Mouse (Mus musculus): Measurements from ENCODE around the gene Fto. TPM values are rescaled to one million over a fixed set of nuclear protein-coding genes. Genes with fewer than 3 reads are reported as not detected.

Gene Fto
- total RNA-seq, 2 experiments from 2014 or later: 95.4 to 98.1 TPM

DNA sequence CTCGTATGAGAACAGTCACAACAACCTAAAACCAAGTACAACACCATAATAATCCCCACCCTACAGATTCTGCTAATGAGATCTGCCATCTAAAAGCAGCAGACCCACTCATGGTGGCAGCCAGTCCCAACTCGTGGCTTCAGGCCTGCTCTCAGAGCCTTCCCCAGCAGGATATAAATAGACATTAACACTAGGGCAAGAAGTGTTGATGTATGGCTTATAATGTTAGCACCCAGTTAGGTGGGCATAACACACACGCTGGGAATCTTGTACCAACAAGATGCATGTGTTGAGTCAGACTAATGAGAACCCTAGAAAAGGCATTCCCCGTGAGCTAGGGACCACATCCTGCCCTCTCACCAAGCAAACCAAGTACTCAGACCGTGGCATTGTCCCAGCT is 240.1 kb downstream of the Fto start:
- DNase-seq (ENCODE audit: low spot score in 2 of 2): no peak

DNA sequence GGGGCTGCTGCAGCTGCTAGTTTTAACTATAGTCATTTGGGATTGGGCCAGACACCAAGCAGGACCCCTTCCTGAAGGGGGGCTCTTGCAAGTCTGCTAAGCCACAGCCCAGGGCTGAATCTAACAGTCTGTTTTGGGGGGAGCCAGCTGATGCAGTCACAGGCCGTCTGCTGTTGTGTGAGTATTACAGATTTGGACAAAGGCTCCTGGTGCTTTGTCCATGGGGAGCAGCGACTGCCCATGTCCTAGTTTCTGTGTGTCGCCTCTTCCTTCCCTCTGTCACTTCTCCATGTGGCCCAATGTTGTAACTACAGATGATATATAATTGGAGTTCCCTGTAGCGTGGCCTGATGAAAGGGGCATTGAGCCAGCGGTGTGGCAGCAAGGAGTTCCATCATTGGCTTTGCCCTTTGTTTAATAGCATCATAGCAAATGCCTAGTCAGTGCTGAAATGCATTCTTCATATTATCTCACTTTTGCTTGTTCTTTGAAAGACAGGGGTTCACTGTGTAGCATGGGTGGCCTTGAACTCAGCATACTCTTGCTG is 243.8 kb downstream of the Fto start:
- DNase-seq (ENCODE audit: low spot score in 2 of 2): no peak

DNA sequence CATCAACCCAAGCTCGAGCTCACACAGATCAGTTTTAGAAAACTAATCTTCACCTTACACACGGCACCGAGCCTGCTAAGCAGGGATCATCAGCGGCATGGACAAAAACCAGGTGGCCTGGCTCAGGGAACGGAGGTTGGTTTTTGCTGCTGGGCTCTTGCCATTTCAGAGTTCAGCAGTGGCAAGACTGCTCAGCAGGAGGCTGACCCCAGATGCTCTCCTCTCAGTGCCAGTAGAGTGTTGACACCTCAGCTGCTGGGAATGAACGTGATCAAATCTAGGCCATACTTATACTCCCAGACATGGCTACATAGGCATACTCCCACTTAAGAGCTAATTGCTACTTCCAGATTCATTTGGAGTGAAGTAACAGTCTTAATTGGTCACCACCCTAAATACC is 245.1 kb downstream of the Fto start:
- DNase-seq (ENCODE audit: low spot score in 2 of 2): no peak

DNA sequence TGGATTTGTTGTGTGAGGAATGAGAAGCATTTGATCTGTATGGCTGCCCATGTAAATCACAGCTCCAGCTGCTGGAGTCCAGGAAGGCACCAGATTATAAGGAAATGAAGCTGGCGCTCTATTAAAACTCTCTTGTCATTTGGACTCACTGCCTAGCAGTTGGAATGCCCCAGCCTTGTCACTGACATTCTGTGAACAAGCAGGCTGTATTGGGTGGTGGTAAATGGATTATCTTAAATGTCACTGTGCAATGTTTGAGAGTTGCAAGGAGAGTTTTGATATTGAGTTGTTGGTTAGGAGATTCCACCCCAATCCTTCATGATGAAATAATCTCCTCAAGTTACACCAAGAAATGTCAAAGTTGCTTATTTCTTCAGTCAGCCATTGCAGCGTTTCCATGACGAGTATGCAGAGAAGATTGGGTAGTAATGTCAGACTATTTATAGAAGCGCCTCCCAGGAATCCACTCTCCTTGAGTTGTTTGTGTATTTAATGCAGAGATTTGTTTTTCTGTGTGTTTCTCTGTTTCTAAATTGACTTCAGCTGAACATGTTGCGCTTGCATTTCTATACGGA is 246.8 kb downstream of the Fto start:
- no peak for DNase-seq (ENCODE audit: low spot score in 2 of 2)

DNA sequence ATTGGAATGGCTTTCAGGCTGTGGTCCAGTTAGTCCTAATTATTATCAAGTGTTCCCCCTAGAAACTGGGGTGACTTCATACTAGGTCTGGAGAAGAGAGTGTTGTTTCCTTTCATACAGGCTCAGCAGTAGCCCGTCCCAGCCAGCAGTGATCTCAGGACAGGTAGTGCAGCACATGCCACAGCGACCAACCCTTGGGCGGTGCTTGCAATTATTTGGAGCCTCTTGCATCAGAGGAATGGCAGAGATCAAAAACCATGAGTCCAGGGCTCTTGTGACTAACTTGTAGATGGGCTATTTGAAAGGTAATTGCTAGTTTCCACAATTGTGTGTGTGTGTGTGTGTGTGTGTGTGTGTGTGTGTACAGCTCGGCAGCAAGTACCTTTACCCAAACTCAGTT is 247.9 kb downstream of the Fto start:
- no peak for DNase-seq (ENCODE audit: low spot score in 2 of 2)

DNA sequence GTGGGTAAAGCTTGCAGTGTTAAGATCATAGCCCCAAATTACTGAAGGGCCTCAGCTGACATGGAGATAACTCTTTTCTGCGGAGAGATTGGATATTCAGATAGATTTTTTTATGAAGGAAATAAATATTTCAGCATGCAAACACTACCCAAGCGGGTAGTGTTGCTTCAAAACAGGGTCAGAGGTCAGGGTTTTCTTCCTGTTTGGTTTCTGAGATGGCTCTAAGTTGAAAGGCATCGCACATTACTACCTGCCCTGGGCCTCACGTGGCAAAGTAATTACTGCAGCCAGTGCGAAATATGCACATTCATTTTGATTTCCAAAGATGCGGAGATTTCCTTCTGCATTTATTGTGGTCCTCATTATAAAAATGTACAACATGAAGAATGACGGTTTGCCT is 249.3 kb downstream of the Fto start:
- no peak for DNase-seq (ENCODE audit: low spot score in 2 of 2)

DNA sequence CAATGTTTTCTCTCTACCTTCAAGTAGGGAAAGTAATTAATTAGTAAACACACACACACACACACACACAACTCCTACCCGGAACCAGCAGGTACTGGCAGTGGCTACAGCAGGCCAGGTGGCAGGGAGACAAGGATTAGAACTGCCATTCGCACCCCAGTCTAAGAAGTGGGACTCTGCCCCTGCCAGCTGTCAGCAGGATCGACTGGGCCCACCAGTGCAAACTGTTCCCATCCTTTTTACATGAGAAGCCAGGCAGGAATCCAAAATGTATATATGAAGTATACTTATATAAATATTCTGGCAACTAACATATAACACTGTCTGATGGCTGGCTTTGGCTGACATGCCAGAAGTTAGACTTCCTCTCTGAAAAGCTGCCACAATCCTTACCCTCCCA is 250.0 kb downstream of the Fto start:
- no peak for DNase-seq (ENCODE audit: low spot score in 2 of 2)

DNA sequence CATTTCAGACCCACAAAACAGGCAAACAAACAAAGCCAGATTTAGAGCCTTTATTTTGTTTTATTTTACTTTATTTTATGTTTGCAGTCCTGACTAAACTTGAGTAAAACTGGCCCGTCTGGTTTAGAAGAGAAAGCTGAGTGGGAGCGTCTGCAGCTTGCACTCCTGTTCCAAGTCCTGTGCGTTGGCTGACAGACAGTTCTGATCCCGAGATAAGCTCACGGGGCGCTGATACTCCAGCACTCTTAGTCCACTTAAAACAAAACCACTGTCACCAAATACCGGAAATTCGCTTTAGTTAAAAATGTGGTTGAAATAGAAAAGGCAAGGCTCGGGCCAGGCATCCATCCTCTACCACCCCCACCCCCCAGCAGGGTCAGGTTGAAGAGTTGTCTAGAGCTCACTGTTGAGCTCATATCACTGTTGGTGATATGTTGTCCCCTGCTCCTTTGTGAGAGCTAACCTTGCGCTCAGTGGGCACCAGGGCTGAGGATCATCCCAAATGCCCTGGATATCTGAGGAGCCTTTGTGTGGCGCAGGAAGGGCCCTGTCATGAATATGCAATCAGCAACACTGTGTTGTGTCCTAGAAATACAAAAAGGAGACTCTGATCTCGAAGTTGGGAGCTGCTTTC is 252.7 kb downstream of the Fto start:
- DNase-seq (ENCODE audit: low spot score in 2 of 2): no peak

DNA sequence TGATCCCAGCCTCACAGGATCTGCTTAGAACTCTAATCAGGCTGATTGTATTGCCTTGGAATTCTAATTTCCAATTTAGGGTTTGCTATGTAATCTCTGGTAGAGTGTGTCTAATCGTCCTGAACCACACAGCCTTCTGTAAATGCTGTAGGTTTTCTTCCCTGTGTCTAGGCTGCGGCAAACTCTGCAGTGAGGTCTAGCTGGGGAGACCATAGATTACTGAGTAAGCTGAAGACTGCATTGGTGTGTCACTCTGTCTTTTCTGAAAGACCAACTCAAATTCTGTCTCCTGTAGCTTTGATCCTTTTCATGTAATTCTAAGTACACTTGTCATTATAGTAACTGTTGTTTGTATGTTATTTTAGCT is 253.2 kb downstream of the Fto start:
- no peak for DNase-seq (ENCODE audit: low spot score in 2 of 2)

DNA sequence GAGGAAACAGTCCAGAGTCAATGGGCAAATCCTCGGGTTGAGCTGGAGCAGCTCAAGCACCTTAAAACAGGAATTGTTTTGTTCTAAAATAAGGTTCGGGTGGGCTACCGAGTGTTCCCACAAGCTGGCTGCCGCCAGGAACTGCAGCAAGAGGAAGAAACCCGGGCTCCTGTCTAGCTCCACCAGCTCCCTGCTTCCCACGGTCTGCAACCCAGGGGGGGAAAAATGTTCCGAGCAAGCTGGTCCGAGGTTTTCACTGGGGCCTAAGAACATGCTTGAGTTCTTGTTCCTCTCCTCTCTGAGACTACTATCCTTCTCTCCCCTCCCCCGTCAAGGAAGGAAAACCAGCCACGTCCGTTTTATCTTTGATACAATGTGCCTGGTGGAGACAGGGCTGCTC is 256.5 kb downstream of the Fto start:
- DNase-seq (ENCODE audit: low spot score in 2 of 2): no peak

DNA sequence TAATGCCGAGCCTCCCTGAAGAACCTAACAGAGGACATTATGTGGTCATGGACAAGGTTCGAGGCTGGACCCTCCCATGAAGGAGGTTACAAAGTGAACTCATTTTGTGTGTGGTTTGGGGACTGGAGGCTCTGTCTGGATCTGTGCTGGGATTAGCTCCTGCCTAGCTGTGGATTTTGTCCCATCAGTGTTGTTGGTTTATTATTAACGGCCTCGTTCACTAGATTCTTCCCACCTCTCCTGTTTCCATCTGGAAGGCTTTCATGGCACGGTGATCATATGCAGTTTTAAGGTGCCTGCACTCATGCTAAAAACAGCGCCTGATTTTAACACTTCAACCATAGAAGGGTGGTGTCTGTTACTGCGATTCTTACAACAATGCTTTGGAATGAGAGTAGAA is 257.5 kb downstream of the Fto start:
- DNase-seq (ENCODE audit: low spot score in 2 of 2): no peak

DNA sequence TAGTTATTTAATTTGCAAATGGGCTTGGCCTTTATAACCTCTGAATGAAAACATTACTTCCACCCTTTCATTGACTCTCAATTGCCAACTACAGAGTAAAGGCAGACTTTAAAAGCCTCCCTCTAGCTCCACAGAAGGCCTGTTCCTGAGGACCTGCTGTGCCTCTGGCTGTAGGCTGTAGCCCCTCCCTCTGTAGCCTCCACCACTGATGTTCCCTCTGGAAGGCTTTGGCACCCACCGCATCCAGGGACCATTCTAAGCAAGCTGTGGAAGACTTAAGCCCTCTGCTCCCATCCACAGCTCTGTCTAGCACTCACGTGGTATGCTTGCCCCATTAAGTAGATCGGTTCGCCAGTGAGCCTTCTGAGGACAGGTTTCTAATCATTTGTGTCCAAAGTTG is 258.7 kb downstream of the Fto start:
- no peak for DNase-seq (ENCODE audit: low spot score in 2 of 2)

DNA sequence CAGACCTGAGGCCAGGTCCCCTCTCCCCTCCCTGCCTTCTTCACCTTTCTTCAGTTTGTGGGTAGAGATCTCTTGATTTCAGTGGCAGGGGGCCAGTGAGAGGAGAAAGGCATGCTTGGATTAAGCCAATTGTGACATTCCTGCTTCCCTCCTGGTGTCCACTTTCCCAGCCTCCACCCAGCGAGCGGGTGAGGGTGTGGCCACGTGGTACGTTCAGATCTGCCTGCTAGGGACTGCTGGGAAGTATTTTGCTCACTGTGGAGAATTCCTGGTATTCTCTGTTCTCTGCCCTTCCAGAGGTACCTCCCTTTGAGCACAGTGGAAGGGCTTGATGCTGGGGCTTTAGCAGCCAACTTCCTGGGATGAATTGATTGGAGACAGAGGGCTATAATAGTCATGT is 259.3 kb downstream of the Fto start:
- DNase-seq (ENCODE audit: low spot score in 2 of 2): no peak

DNA sequence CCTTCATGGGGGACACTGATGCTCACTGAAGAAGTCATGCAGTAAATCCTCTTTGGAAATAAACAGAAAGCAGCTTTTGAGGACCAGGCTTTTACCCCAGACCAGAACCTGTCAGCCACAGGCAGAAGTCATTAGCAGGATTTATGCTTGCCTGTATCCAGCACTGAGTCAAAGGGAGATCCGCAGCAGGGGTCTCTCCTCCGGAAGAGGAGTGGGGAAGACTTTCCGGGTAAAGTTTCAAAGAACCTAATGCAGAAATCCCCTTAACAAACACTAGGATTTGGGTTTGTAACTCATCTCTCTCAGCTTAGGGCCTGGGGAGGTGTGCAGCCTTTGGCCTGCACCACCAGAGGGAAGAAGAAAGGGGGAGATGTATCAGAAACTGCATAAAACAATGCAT is 262.3 kb downstream of the Fto start:
- no peak for DNase-seq (ENCODE audit: low spot score in 2 of 2)

DNA sequence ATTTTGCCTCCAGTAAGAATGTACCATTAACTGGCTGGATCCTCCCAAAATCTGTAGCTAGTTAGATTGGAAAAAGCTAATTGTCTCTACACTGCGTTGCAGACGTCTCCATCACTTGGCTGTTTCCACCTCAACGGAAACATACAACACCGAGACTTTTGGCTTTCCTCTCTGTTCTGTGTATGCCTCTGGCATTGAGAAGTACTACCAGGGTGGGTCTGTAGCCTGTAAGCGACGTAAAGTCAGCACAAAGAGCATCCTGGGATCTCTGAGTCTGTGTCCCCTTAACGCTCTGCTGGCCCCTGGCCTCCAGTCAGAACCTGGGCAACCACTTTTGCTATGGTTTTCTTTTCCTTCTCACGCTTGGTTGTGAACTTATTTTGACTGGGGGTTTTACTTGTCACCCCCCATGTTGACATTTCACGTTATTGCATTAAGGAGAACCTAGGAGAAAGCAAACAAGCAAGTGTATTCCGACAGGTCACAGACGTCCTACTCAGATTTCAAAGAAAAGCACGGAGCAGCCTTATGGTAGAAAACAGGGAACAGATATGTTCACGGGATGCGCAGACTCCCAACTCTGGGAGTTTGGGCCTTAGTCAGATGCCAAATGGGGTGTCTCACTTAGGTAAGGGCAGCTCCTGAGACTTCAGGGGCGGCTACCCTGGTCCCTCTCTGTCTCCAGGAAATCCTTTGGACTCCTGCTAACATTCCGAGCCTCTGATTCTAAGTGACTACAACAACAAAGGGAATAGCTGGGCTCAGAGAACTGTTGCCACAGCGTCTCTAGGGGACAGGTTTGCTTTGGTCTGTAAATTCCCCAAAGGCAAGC is 263.0 kb downstream of the Fto start:
- DNase-seq (ENCODE audit: low spot score in 2 of 2): no peak

DNA sequence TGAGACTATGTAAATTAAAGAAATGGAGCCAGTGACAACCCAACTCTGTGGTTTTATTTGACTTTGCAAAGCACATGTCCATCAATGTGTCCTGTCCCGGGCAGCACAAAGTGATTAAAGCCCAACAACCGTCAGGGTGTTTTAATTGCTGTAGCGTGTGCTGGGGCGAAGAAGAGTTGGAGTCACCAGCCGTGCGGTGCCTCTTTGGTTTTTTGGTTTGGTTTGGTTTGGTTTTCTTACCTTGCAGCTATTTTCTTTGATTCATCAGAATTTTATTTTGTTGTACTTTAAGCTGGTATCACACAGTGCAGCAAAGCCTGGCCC is 263.6 kb downstream of the Fto start:
- DNase-seq (ENCODE audit: low spot score in 2 of 2): no peak

DNA sequence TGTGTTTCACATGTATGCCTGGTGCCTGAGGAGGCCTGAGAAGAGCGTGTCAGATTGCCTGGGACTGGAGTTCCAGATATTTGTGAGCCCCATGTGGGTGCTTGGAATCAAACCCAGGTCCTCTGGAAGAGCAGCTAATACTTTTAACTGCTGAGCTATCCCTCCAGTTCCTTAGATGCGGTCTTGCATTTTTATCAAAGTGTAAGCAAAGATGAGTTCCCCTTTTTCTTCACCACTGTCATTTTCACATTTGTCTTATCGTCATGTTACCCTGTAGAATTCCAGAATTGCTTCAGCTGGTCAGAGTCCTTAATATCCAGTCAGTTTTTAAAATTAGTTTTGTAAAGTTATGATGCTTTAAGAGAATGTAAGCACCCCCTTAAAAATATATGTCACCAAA is 264.3 kb downstream of the Fto start:
- DNase-seq (ENCODE audit: low spot score in 2 of 2): no peak

DNA sequence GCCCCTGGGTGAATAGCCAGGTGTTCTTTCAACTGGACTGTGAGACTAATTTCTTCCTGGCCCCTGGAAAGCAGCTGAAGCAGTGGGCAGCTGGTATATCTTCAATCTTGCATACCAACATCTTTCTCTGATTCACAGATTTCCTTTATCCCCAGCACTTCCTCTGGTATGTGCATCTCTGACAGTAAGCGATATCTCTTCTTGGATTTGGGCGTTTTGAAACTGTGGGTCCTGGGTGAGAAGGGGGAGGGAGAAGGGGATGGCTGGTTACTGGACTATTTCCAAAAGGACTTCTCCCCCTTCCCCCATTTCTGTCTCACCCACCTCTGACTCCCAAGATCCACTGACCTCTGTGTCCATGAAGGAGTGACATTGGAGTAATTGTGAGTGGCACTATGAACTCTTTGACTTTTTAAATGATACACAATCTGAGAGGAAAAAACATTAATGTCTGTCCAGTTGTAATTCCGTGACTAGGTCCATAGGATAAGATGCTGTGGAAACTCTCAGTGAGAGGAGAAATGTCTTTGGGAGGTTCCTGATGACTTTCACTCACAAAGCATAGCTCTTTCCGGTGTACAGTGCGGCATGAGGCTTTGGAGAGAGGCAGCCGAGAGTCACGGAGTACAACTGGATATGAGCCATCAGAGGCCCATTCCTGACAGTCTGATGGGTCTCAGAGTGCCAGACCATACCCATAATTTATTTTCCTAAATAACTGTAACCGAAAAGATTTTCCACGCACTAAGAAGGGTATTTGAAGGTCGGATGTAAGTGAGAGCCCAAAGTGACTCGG is 271.5 kb downstream of the Fto start:
- no peak for DNase-seq (ENCODE audit: low spot score in 2 of 2)

DNA sequence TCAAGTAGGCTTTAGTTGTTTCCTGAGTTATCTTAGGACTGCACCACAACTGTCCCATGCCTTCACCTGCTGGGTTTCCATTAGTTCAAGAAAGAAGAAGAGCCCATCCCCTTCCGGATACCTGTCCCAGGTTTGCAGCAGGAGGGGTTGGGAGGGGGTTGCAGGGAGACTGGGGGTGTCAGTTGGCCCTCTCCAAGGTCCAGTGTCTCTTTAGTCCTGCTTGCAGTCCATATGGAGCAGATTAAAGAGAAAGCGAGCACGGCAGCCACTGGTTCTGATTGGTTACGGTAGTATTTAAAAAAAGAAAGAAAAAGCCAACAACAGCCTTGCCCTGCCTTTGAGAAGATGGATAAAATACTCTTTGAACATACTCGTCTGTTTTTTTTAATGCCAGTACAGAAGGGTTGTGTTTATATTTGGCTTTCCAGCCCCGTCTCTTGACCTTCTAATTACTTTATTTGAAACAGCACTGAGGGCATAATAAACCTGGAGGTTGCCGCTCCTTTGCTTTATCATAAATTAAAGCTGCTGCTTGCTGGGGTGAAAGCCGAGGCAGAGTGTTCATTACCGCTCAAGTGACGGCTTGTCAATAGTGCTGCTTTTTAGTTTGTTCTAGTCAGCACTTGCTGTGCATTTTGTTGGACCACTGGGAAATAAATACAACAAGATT is 279.2 kb downstream of the Fto start:
- no peak for DNase-seq (ENCODE audit: low spot score in 2 of 2)

DNA sequence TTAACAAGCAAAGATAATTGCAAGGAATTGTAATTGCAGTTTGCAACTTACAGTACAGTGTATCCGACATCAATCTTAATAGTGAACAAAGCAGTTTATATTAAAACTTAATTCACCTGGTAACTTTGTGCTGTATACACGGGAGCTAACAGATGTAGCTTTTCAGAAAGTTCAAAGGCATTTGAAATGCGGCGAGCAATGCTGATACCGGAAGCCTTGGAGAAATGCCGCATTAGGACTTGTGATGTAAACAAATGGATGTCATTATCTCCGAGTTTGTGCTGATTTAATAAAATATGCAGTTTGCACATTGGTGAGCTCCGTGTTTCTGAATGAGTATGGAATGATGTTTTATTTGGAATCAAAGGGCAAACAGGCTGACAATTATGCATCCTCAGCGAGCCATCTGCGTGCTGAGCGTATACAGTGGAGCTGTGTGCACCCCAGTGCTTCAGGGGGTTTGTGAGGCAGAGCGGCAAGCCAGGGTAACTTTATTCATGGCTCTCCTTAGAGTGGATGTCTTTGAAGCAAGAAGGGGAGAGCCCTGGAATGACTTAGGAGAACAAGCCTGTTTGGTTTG is 280.0 kb downstream of the Fto start:
- no peak for DNase-seq (ENCODE audit: low spot score in 2 of 2)

DNA sequence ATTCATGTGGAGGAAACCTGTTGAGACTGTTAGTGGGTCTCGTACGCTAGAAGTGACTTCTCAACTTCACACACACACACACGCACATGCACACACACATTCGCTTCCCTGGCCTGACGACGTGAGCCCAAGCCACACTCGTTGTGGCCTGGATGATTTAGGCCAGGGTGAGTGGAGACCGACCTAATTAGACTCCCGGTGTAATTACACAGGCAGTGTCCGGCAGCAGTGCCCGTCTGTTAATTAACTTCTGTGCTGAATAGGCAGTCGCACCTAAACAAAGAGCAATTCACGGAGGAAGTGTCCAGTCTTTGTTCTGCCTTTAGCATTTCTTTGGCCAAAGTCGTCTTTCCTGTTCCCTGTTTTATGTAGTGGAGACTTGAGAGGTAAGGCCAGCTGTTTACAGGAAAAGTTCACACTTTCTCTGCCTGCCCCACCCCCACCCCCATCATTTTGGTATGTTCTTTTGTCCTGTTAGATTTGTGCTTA is 286.1 kb downstream of the Fto start:
- DNase-seq (ENCODE audit: low spot score in 2 of 2): no peak
